Mouse (Mus musculus): ENCODE results near the gene Tmem132c. TPM values are rescaled to one million over a fixed set of nuclear protein-coding genes. Genes with fewer than 3 reads are reported as not detected.
A peak's percentile ranks its signal among the peaks of the same experiment; 100 is the strongest.

The Tmem132c gene
- polyA plus RNA-seq, 1 experiment from 2014 or later, result 51.8 TPM

- H3K4me1 ChIP-seq, result peaks cover 6% of the 10 kb centered on the region; the same call in 1 of the 2 replicates
- no peak overlapping the region for H3K27ac ChIP-seq
- no peak for ATAC-seq (ENCODE audit: insufficient number of reproducible peaks, insufficient read depth, low FRiP score, low TSS enrichment)
- H3K9ac ChIP-seq, result no peak overlapping the region
- 29% methylated on average over 11 of the region's 11 CpGs for WGBS
- no peak overlapping the region for H3K4me2 ChIP-seq (replicated peaks)
- H3K4me3 ChIP-seq, result no peak overlapping the region
- H3K9me3 ChIP-seq, result no peaks in the 10 kb centered on the region
- no peaks in the 10 kb centered on the region for H3K36me3 ChIP-seq
- H3K27me3 ChIP-seq, result no peaks in the 10 kb centered on the region
Measured at GRCm38 (mm10) chr5:127478322-127478721, 236.7 kb downstream of the Tmem132c start.

- no peaks in the 10 kb centered on the region for H3K36me3 ChIP-seq
- WGBS, result 74% methylated on average over 9 of the region's 9 CpGs
- H3K9ac ChIP-seq, result no peak overlapping the region
- H3K4me3 ChIP-seq, result no peak overlapping the region
- H3K9me3 ChIP-seq, result no peaks in the 10 kb centered on the region
- H3K27me3 ChIP-seq, result no peaks in the 10 kb centered on the region
- ATAC-seq (ENCODE audit: insufficient number of reproducible peaks, insufficient read depth, low FRiP score, low TSS enrichment), result no peak
- H3K4me1 ChIP-seq, result peaks cover 22% of the 10 kb centered on the region
- H3K4me2 ChIP-seq (replicated peaks), result no peak overlapping the region
- H3K27ac ChIP-seq, result no peak overlapping the region
Measured at GRCm38 (mm10) chr5:127480931-127481330, 239.3 kb downstream of the Tmem132c start.

GRCm38 (mm10) chr5:127481416-127481815 is 239.8 kb downstream of the Tmem132c start:
- Histone ChIP-seq H3K4me1 (peaks cover 22% of the 10 kb centered on the region), H3K27ac (no peak overlapping the region), H3K27me3 (no peaks in the 10 kb centered on the region), H3K9ac (no peak overlapping the region), H3K4me2 (replicated peaks) (no peak overlapping the region), H3K9me3 (no peaks in the 10 kb centered on the region), H3K4me3 (no peak overlapping the region), H3K36me3 (no peaks in the 10 kb centered on the region)
- no peak for ATAC-seq (ENCODE audit: insufficient number of reproducible peaks, insufficient read depth, low FRiP score, low TSS enrichment)
- 28% methylated on average over 5 of the region's 5 CpGs for WGBS

- Histone ChIP-seq H3K4me2 (replicated peaks) (no peak overlapping the region), H3K36me3 (no peaks in the 10 kb centered on the region), H3K4me1 (peaks cover 22% of the 10 kb centered on the region), H3K9me3 (no peaks in the 10 kb centered on the region), H3K27me3 (no peaks in the 10 kb centered on the region), H3K4me3 (no peak overlapping the region), H3K27ac (no peak overlapping the region), H3K9ac (no peak overlapping the region)
- ATAC-seq (ENCODE audit: insufficient number of reproducible peaks, insufficient read depth, low FRiP score, low TSS enrichment), result no peak
- WGBS, result 80% methylated on average over 3 of the region's 3 CpGs
Measured at GRCm38 (mm10) chr5:127482342-127482741, 240.7 kb downstream of the Tmem132c start.

GRCm38 (mm10) chr5:127483955-127484659 is 242.5 kb downstream of the Tmem132c start:
- 51% methylated on average over 8 of the region's 8 CpGs for WGBS
- H3K9me3 ChIP-seq, result no peaks in the 10 kb centered on the region
- no peak overlapping the region for H3K4me3 ChIP-seq
- H3K27ac ChIP-seq, result 0 out of 2 replicates have a peak overlapping the region, but pooled peaks have one; percentile 3
- H3K36me3 ChIP-seq, result no peaks in the 10 kb centered on the region
- no peaks in the 10 kb centered on the region for H3K27me3 ChIP-seq
- no peak for ATAC-seq (ENCODE audit: insufficient number of reproducible peaks, insufficient read depth, low FRiP score, low TSS enrichment)
- H3K9ac ChIP-seq, result no peak overlapping the region
- peaks cover 17% of the 10 kb centered on the region for H3K4me1 ChIP-seq
- H3K4me2 ChIP-seq (replicated peaks), result no peak overlapping the region

GRCm38 (mm10) chr5:127484813-127485486 is 243.3 kb downstream of the Tmem132c start:
- Histone ChIP-seq H3K9me3 (no peaks in the 10 kb centered on the region), H3K27me3 (no peaks in the 10 kb centered on the region), H3K4me3 (no peak overlapping the region), H3K27ac (no peak overlapping the region), H3K9ac (no peak overlapping the region), H3K4me2 (replicated peaks) (no peak overlapping the region), H3K36me3 (no peaks in the 10 kb centered on the region), H3K4me1 (peaks cover 17% of the 10 kb centered on the region)
- WGBS, result 46% methylated on average over 13 of the region's 13 CpGs
- ATAC-seq (ENCODE audit: insufficient number of reproducible peaks, insufficient read depth, low FRiP score, low TSS enrichment), result no peak

DNA sequence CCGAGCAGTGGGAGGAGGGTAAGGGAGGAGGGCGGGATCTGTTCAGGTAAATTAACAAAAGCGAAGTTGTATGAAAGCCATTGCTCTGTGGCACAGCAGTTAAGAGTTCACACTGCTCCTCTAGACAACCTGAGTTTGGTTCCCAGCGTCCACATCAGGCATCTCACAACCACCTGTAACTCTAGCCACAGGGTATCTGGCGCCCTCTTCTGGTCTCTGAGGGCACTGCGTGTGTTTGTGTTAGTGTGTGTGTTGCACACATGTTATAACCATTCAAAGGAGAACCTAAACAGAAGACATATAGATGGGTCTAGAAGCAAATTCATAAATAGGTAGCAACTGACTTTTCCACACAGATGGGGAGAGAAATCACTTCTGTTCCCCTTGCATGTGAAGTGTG is 245.6 kb downstream of the Tmem132c start:
- H3K27me3 ChIP-seq, result no peaks in the 10 kb centered on the region
- peaks cover 19% of the 10 kb centered on the region for H3K4me1 ChIP-seq
- H3K9ac ChIP-seq, result no peak overlapping the region
- no peak overlapping the region for H3K27ac ChIP-seq
- no peaks in the 10 kb centered on the region for H3K9me3 ChIP-seq
- 83% methylated on average over 6 of the region's 6 CpGs for WGBS
- no peak overlapping the region for H3K4me3 ChIP-seq
- no peaks in the 10 kb centered on the region for H3K36me3 ChIP-seq
- no peak overlapping the region for H3K4me2 ChIP-seq (replicated peaks)
- no peak for ATAC-seq (ENCODE audit: insufficient number of reproducible peaks, insufficient read depth, low FRiP score, low TSS enrichment)

DNA sequence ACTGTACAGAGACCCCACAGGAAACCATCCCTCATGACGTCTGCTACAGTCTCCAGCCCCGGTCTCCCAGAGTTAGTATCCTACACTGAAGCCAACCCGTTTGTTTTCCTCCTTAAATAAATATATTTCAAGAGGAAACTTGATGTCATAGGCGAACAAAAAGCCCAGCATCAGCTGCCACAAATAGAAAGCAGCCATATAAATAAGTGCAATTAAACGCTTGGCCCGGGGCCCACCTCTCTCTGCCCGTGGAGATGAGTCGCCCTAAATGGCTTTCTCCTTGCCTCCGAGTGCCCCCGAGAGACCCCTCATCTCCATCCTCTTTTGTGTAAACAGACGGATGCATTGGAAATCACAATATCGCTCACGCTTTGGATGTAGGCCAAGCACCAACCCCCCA is 247.1 kb downstream of the Tmem132c start:
- Histone ChIP-seq H3K36me3 (no peaks in the 10 kb centered on the region), H3K27ac (no peak overlapping the region), H3K9ac (no peak overlapping the region), H3K9me3 (no peaks in the 10 kb centered on the region), H3K4me2 (replicated peaks) (no peak overlapping the region), H3K27me3 (no peaks in the 10 kb centered on the region), H3K4me3 (no peak overlapping the region), H3K4me1 (peaks cover 18% of the 10 kb centered on the region)
- 89% methylated on average over 13 of the region's 13 CpGs for WGBS
- ATAC-seq (ENCODE audit: insufficient number of reproducible peaks, insufficient read depth, low FRiP score, low TSS enrichment), result no peak

DNA sequence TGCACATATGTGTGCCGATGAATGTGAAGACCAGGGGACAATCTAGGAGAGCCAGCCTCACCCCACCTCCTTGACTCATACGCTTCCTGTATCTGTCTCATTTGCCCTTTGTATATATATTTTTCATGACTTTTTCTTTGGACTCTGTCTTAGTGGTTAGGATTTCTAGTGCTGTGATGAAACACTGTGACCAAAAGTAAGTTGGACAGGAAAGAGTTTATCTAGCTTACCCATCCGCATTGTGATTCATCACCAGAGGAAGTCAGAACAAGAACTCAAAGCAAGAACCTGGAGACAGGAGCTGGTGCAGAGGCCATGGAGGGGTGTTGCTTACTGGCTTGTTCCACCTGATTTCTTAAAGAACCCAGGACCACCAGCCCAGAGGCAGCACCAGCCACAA is 250.1 kb downstream of the Tmem132c start:
- H3K4me3 ChIP-seq, result no peak overlapping the region
- H3K27ac ChIP-seq, result no peak overlapping the region
- H3K9ac ChIP-seq, result no peak overlapping the region
- no peaks in the 10 kb centered on the region for H3K27me3 ChIP-seq
- no peak for ATAC-seq (ENCODE audit: insufficient number of reproducible peaks, insufficient read depth, low FRiP score, low TSS enrichment)
- 85% methylated on average over 3 of the region's 3 CpGs for WGBS
- H3K4me1 ChIP-seq, result 0 out of 2 replicates have a peak, but pooled peaks cover 2% of the 10 kb centered on the region
- H3K4me2 ChIP-seq (replicated peaks), result no peak overlapping the region
- H3K36me3 ChIP-seq, result no peaks in the 10 kb centered on the region
- no peaks in the 10 kb centered on the region for H3K9me3 ChIP-seq

DNA sequence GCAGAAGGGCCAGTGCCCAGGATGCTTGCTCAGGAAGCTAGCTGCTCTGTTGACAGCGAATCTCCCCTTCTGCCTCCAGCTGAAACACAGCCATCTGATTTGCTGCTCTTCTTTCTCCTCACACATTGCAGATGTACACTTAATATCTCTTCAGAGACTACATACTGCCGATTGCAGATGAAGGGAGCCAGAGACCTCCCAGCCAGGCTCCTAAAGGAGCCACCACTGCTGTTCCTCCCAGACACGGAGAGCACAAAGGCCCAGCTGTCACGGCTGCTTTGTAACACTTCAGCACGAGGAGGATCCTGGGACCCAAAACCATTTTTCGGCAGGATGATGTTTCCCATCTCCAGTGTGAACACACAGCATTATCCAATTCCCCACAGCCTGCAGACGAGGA is 255.3 kb downstream of the Tmem132c start:
- H3K27ac ChIP-seq, result no peak overlapping the region
- WGBS, result 55% methylated on average over 7 of the region's 7 CpGs
- no peaks in the 10 kb centered on the region for H3K27me3 ChIP-seq
- no peaks in the 10 kb centered on the region for H3K9me3 ChIP-seq
- 0 out of 2 replicates have a peak, but pooled peaks cover under 1% of the 10 kb centered on the region for H3K4me1 ChIP-seq
- H3K4me3 ChIP-seq, result no peak overlapping the region
- no peak overlapping the region for H3K9ac ChIP-seq
- no peak for ATAC-seq (ENCODE audit: insufficient number of reproducible peaks, insufficient read depth, low FRiP score, low TSS enrichment)
- H3K4me2 ChIP-seq (replicated peaks), result no peak overlapping the region
- no peaks in the 10 kb centered on the region for H3K36me3 ChIP-seq

- Histone ChIP-seq H3K4me2 (replicated peaks) (no peak overlapping the region), H3K27ac (no peak overlapping the region), H3K9me3 (no peaks in the 10 kb centered on the region), H3K36me3 (no peaks in the 10 kb centered on the region), H3K4me3 (no peak overlapping the region), H3K27me3 (no peaks in the 10 kb centered on the region), H3K9ac (no peak overlapping the region), H3K4me1 (no peaks in the 10 kb centered on the region)
- ATAC-seq (ENCODE audit: insufficient number of reproducible peaks, insufficient read depth, low FRiP score, low TSS enrichment), result no peak
- 81% methylated on average over 12 of the region's 12 CpGs for WGBS
Measured at GRCm38 (mm10) chr5:127499151-127499827, 257.7 kb downstream of the Tmem132c start.

GRCm38 (mm10) chr5:127502838-127503237 is 261.2 kb downstream of the Tmem132c start:
- Histone ChIP-seq H3K4me2 (replicated peaks) (no peak overlapping the region), H3K9me3 (no peaks in the 10 kb centered on the region), H3K27ac (no peak overlapping the region), H3K4me3 (no peak overlapping the region), H3K36me3 (no peaks in the 10 kb centered on the region), H3K27me3 (no peaks in the 10 kb centered on the region), H3K9ac (no peak overlapping the region), H3K4me1 (no peaks in the 10 kb centered on the region)
- 29% methylated on average over 7 of the region's 7 CpGs for WGBS
- ATAC-seq (ENCODE audit: insufficient number of reproducible peaks, insufficient read depth, low FRiP score, low TSS enrichment), result no peak
